Mouse (Mus musculus): ENCODE measurements around the gene Cyyr1. TPM values are rescaled to one million over a fixed set of nuclear protein-coding genes. Genes with fewer than 3 reads are reported as not detected.

Gene Cyyr1
- polyA plus RNA-seq, 1 experiment from 2014 or later = 3.8 TPM

GRCm38 (mm10) chr16:85422889-85423288, 130.3 kb downstream of the Cyyr1 start:
- no peak overlapping the region for H3K27ac ChIP-seq

GRCm38 (mm10) chr16:85415415-85415814, 137.8 kb downstream of the Cyyr1 start:
- DNase-seq (ENCODE audit: low spot score) (no peak), ATAC-seq (ENCODE audit: low FRiP score) (no peak; the same call in 1 of the 2 replicates)
- no peaks in the 10 kb centered on the region for H3K4me1 ChIP-seq (replicated peaks; ENCODE audit: control insufficient read depth, insufficient read depth, low read length)
- H3K4me2 ChIP-seq (replicated peaks) = no peak overlapping the region
- H3K27me3 ChIP-seq (ENCODE audit: control insufficient read depth, insufficient read depth, low read length) = no peaks in the 10 kb centered on the region
- WGBS = 68% methylated on average over 3 of the region's 3 CpGs
- H3K36me3 ChIP-seq (replicated peaks; ENCODE audit: control insufficient read depth, insufficient read depth) = no peaks in the 10 kb centered on the region
- no peak overlapping the region for H3K27ac ChIP-seq
- no peak overlapping the region for H3K4me3 ChIP-seq (replicated peaks; ENCODE audit: low read length)
- no peaks in the 10 kb centered on the region for H3K9me3 ChIP-seq (ENCODE audit: control insufficient read depth, low read length)
- H3K9ac ChIP-seq = no peak overlapping the region

More at GRCm38 (mm10) chr16:85422889-85423288, 130.3 kb downstream of the Cyyr1 start:
- Histone ChIP-seq H3K27me3 (ENCODE audit: control insufficient read depth, insufficient read depth, low read length) (no peaks in the 10 kb centered on the region), H3K4me1 (replicated peaks; ENCODE audit: control insufficient read depth, insufficient read depth, low read length) (no peaks in the 10 kb centered on the region), H3K36me3 (replicated peaks; ENCODE audit: control insufficient read depth, insufficient read depth) (no peaks in the 10 kb centered on the region), H3K4me2 (replicated peaks) (no peak overlapping the region), H3K9ac (no peak overlapping the region), H3K9me3 (ENCODE audit: control insufficient read depth, low read length) (no peaks in the 10 kb centered on the region), H3K4me3 (replicated peaks; ENCODE audit: low read length) (no peak overlapping the region)
- no peak for DNase-seq (ENCODE audit: low spot score)
- no peak for ATAC-seq (ENCODE audit: low FRiP score)
- WGBS = 79% methylated on average over 2 of the region's 2 CpGs

- Histone ChIP-seq H3K9ac (no peak overlapping the region), H3K27ac (no peak overlapping the region), H3K4me3 (replicated peaks; ENCODE audit: low read length) (no peak overlapping the region), H3K27me3 (ENCODE audit: control insufficient read depth, insufficient read depth, low read length) (no peaks in the 10 kb centered on the region), H3K4me2 (replicated peaks) (no peak overlapping the region), H3K9me3 (ENCODE audit: control insufficient read depth, low read length) (no peaks in the 10 kb centered on the region), H3K36me3 (replicated peaks; ENCODE audit: control insufficient read depth, insufficient read depth) (no peaks in the 10 kb centered on the region), H3K4me1 (replicated peaks; ENCODE audit: control insufficient read depth, insufficient read depth, low read length) (no peaks in the 10 kb centered on the region)
- DNase-seq (ENCODE audit: low spot score) (no peak), ATAC-seq (ENCODE audit: low FRiP score) (0 out of 2 replicates have a peak, but pooled peaks have one; percentile 48)
- 27% methylated on average over 4 of the region's 4 CpGs for WGBS
These were observed 159.7 kb downstream of the Cyyr1 start for GRCm38 (mm10) chr16:85393430-85393948.

GRCm38 (mm10) chr16:85386801-85387200, 166.4 kb downstream of the Cyyr1 start:
- Histone ChIP-seq H3K27ac (no peak overlapping the region), H3K9me3 (ENCODE audit: control insufficient read depth, low read length) (no peaks in the 10 kb centered on the region), H3K4me3 (replicated peaks; ENCODE audit: low read length) (no peak overlapping the region), H3K36me3 (replicated peaks; ENCODE audit: control insufficient read depth, insufficient read depth) (no peaks in the 10 kb centered on the region), H3K4me2 (replicated peaks) (no peak overlapping the region), H3K9ac (no peak overlapping the region), H3K4me1 (replicated peaks; ENCODE audit: control insufficient read depth, insufficient read depth, low read length) (no peaks in the 10 kb centered on the region), H3K27me3 (ENCODE audit: control insufficient read depth, insufficient read depth, low read length) (no peaks in the 10 kb centered on the region)
- 50% methylated on average over 5 of the region's 5 CpGs for WGBS
- DNase-seq (ENCODE audit: low spot score) (no peak), ATAC-seq (ENCODE audit: low FRiP score) (no peak)

Other genes with a start within 250 kb of the Cyyr1 start
- 12.0 and 12.7 TPM in 2 replicates for gene Adamts1, start 249.7 kb upstream of the Cyyr1 start, polyA plus RNA-seq (2014; fragmentation: Nextera tagmentation; extraction: Ambion mirVana)

Measured in hindbrain, embryonic 14.5 days (tissue).